Mouse (Mus musculus) splenic B cell, adult 2 months (primary cell): ENCODE measurements around the gene Baz2a.
A peak's percentile ranks its signal among the peaks of the same experiment; 100 is the strongest.
"Not testable (repeated sequence)": the region's sequence is repeated elsewhere in the genome, so short reads cannot be mapped to it uniquely, and the experiment has no call there.

ENCODE experiments used
- DNase-seq: peaks from one replicate; pipeline ENCODE4 v3.0.0-alpha.2; 2011; ENCODE audit warnings: low read depth, low spot score
- H3K27me3 ChIP-seq: 2 replicates; pipeline ENCODE4 v1.6.1; 2012; ENCODE audit warnings: mild to moderate bottlenecking, low read length, moderate library complexity, mixed read lengths; ENCODE audit not compliant: control insufficient read depth, poor library complexity, insufficient read depth, severe bottlenecking
- H3K36me3 ChIP-seq: 2 replicates; pipeline ENCODE4 v1.6.1; 2012; ENCODE audit warnings: mild to moderate bottlenecking, low read length, moderate library complexity, mixed read lengths; ENCODE audit not compliant: control insufficient read depth, poor library complexity, insufficient read depth, severe bottlenecking

Gene Baz2a

GRCm38 (mm10) chr10:128165726-128166125 lies 74.3 kb downstream of the Baz2a start:
- H3K36me3 ChIP-seq, DNase-seq, H3K27me3 ChIP-seq: not testable (repeated sequence)

GRCm38 (mm10) chr10:128167091-128167490 lies 75.7 kb downstream of the Baz2a start:
- no peaks in the 10 kb centered on the region for H3K27me3 ChIP-seq
- no peaks in the 10 kb centered on the region for H3K36me3 ChIP-seq
- DNase-seq: no peak

- not testable (repeated sequence) for H3K27me3 ChIP-seq, DNase-seq, H3K36me3 ChIP-seq
Measured at GRCm38 (mm10) chr10:128171348-128171747, 80.0 kb downstream of the Baz2a start.

GRCm38 (mm10) chr10:128175302-128175701 lies 83.9 kb downstream of the Baz2a start:
- no peaks in the 10 kb centered on the region for H3K36me3 ChIP-seq
- DNase-seq: no peak
- no peaks in the 10 kb centered on the region for H3K27me3 ChIP-seq

GRCm38 (mm10) chr10:128175996-128176755 lies 84.8 kb downstream of the Baz2a start:
- peak; percentile 83 for DNase-seq

GRCm38 (mm10) chr10:128177316-128177715 lies 85.9 kb downstream of the Baz2a start:
- Histone ChIP-seq H3K27me3 (no peaks in the 10 kb centered on the region), H3K36me3 (no peaks in the 10 kb centered on the region)
- DNase-seq: no peak

More at GRCm38 (mm10) chr10:128175996-128176755, 84.8 kb downstream of the Baz2a start:
- Histone ChIP-seq H3K36me3 (no peaks in the 10 kb centered on the region), H3K27me3 (no peaks in the 10 kb centered on the region)
